ENCODE assay signal across 25 mouse cellular contexts in the genomic region with DNA sequence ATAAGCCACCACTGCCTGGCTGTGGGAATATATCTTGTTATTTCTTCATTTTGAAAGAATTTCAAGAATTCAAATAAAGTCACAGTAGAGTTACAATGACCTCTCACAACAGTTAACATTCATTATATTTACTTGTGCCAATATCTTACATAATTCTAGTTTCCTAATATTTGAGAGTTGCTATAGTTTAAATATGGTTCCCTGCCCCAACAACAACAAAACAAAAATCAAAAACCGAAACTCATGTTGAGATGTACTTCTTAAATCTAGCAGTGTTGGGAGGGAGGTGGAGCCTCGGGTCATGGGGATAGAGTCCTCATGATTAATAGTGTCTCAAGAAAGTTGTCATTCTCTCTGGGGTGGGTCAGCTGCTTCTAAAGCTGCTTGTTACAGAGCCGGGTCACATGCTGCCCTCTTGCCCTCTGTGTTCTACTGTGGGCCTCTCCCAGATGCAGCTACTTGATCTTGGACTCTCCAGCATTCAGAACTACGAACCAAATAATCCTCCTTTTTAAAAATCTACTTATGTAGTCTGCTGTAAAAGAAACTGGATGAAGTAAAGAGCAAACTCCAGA. TPM values are rescaled to one million over a fixed set of nuclear protein-coding genes. Genes with fewer than 3 reads are reported as not detected.
DNase-seq lines count a peak whose midpoint lies in the region; ATAC-seq and TF ChIP-seq lines count a peak whose summit lies in the region.
"Had no signal": no experiment of that assay in that cellular context is flagged by ENCODE, and none has a peak within 500 bp of the region (broad histone marks: within the 10 kb centered on the region; RNA-seq: fewer than 3 reads in every experiment).

No protein-coding gene starts in this region.

- H3K36me3 ChIP-seq in kidney, adult 2 months (ENCODE audit: control insufficient read depth, insufficient read depth, low read length) = no peaks in the 10 kb centered on the region
- no peaks in the 10 kb centered on the region for H3K36me3 ChIP-seq in kidney, embryonic 16.5 days (ENCODE audit: insufficient read depth, low read length)
- H3K36me3 ChIP-seq in intestine, embryonic 16.5 days (ENCODE audit: control insufficient read depth, insufficient read depth, low read length) = no peaks in the 10 kb centered on the region
- H3K36me3 ChIP-seq: embryonic facial prominence, embryonic 10.5 days; heart, embryonic 12.5 days; liver, embryonic 15.5 days; neural tube, embryonic 12.5 days had no signal

- ATAC-seq in kidney, embryonic 16.5 days (ENCODE audit: low FRiP score, low TSS enrichment) = no peak
- ATAC-seq in intestine, embryonic 16.5 days = peak; percentile 81
- ATAC-seq: forebrain, postnatal 0 days; hindbrain, postnatal 0 days; Patski had no signal

- no peak overlapping the region for H3K27ac ChIP-seq in kidney, adult 2 months (ENCODE audit: insufficient read depth, low read depth, low read length)
- H3K27ac ChIP-seq in kidney, embryonic 16.5 days (ENCODE audit: low read length) = no peak overlapping the region
- no peak overlapping the region for H3K27ac ChIP-seq in intestine, embryonic 16.5 days (ENCODE audit: low read length)
- H3K27ac ChIP-seq: embryonic facial prominence, embryonic 10.5 days; hindbrain, postnatal 0 days; liver, embryonic 15.5 days; neural tube, embryonic 12.5 days had no signal

- no peaks in the 10 kb centered on the region for H3K4me1 ChIP-seq in kidney, adult 2 months (ENCODE audit: control insufficient read depth, insufficient read depth, low read length)
- 0 out of 2 replicates have a peak, but pooled peaks cover 14% of the 10 kb centered on the region for H3K4me1 ChIP-seq in kidney, embryonic 16.5 days (ENCODE audit: insufficient read depth, low read length)
- H3K4me1 ChIP-seq in lung, adult 2 months (ENCODE audit: control insufficient read depth, insufficient read depth, low read length) = peaks cover 4% of the 10 kb centered on the region; the same call in 1 of the 2 replicates
- 0 out of 2 replicates have a peak, but pooled peaks cover 5% of the 10 kb centered on the region for H3K4me1 ChIP-seq in intestine, embryonic 16.5 days (ENCODE audit: control insufficient read depth, insufficient read depth, low read length)

- no peak overlapping the region for H3K4me2 ChIP-seq in kidney, embryonic 16.5 days (replicated peaks; ENCODE audit: low read depth, low read length)
- H3K4me2 ChIP-seq in intestine, embryonic 16.5 days (ENCODE audit: low read depth, low read length) = no peak overlapping the region
- H3K4me2 ChIP-seq: heart, embryonic 12.5 days; liver, embryonic 15.5 days; neural tube, embryonic 12.5 days had no signal

- H3K4me3 ChIP-seq in kidney, adult 2 months (ENCODE audit: insufficient read depth, low read depth, low read length) = no peak overlapping the region
- no peak overlapping the region for H3K4me3 ChIP-seq in kidney, embryonic 16.5 days (ENCODE audit: low read length)
- no peak overlapping the region for H3K4me3 ChIP-seq in lung, adult 2 months (replicated peaks; ENCODE audit: extremely low read depth, low read depth, low read length)
- H3K4me3 ChIP-seq in intestine, embryonic 16.5 days (ENCODE audit: low read length) = no peak overlapping the region
- H3K4me3 ChIP-seq: embryonic facial prominence, embryonic 10.5 days; heart, embryonic 12.5 days; left cerebral cortex, adult 2 months; liver, embryonic 15.5 days; neural tube, embryonic 12.5 days had no signal

- TF ChIP-seq POLR2A in kidney, adult 2 months (IDR thresholded peaks at IDR 0.05; ENCODE audit: low read depth, low read length) = no peak
- no peak for TF ChIP-seq POLR2A in lung, adult 2 months (IDR thresholded peaks at IDR 0.05; ENCODE audit: borderline replicate concordance, extremely low read depth, low read depth, low read length)

- 59% methylated on average over 4 of the region's 4 CpGs for WGBS in kidney, adult 2 months
- 57% methylated on average over 4 of the region's 4 CpGs for WGBS in kidney, embryonic 16.5 days
- 68% methylated on average over 4 of the region's 4 CpGs for WGBS in lung, adult 2 months
- WGBS in intestine, embryonic 16.5 days = 58% methylated on average over 4 of the region's 4 CpGs

- H3K9ac ChIP-seq in kidney, embryonic 16.5 days (replicated peaks; ENCODE audit: low read length) = no peak overlapping the region
- no peak overlapping the region for H3K9ac ChIP-seq in intestine, embryonic 16.5 days (ENCODE audit: low read depth, low read length)
- H3K9ac ChIP-seq: forebrain, postnatal 0 days; heart, embryonic 12.5 days; liver, embryonic 15.5 days; neural tube, embryonic 12.5 days had no signal

- H3K9me3 ChIP-seq in kidney, embryonic 16.5 days (ENCODE audit: low read length) = peaks cover 10% of the 10 kb centered on the region
- H3K9me3 ChIP-seq in intestine, embryonic 16.5 days (ENCODE audit: control insufficient read depth, low read length) = peaks cover 4% of the 10 kb centered on the region; the same call in 1 of the 2 replicates
- H3K9me3 ChIP-seq: neural tube, embryonic 12.5 days had no signal

- peak; percentile 43 for DNase-seq in kidney, adult 2 months
- DNase-seq in lung, adult 18-20 months = peak; percentile 37 to 41
- DNase-seq in lung, adult 2 months = no peak
- no peak for DNase-seq in cerebellum, adult 9-10 months
- DNase-seq in Muller cell, postnatal 12 days (ENCODE audit: inconsistent ontology term) = no peak
- DNase-seq: adrenal gland, adult 8-10 months; cerebellum, adult 8-10 months; forebrain, postnatal 0 days; gastrocnemius, postnatal 14 days; heart, adult 18-20 months; heart, postnatal 10 days; midbrain, embryonic 14.5 days; right cerebral cortex, postnatal 14 days; thymus, postnatal 25 days had no signal

- no peak for TF ChIP-seq CTCF in kidney, adult 2 months (conservative IDR thresholded peaks at IDR 0.05; ENCODE audit: insufficient read depth, insufficient read length, low read depth, low read length)
- TF ChIP-seq CTCF in lung, adult 2 months (IDR thresholded peaks at IDR 0.05; ENCODE audit: insufficient read depth, low read length) = no peak

- H3K27me3 ChIP-seq in kidney, adult 2 months (replicated peaks; ENCODE audit: control insufficient read depth, insufficient read depth, low read length) = no peaks in the 10 kb centered on the region
- H3K27me3 ChIP-seq in kidney, embryonic 16.5 days (ENCODE audit: insufficient read depth, low read length) = no peaks in the 10 kb centered on the region
- H3K27me3 ChIP-seq in intestine, embryonic 16.5 days (replicated peaks; ENCODE audit: control insufficient read depth, insufficient read depth, low read length) = no peaks in the 10 kb centered on the region
- H3K27me3 ChIP-seq: heart, embryonic 12.5 days; liver, embryonic 15.5 days; neural tube, embryonic 12.5 days; Patski had no signal

RNA-seq across cellular contexts. Expression of gene Kbtbd12, which starts 3.7 kb away (rescaled TPM):
- polyA plus RNA-seq in kidney, adult 2 months (2012; rRNA removed) = 0.44 TPM in 1 of 2 replicates, not detected in the other
- polyA plus RNA-seq in kidney, embryonic 16.5 days (2015; fragmentation: Nextera tagmentation; extraction: Ambion mirVana) = 0.84 TPM in 1 of 2 replicates, not detected in the other
- 0.16 and 1.8 TPM in 2 replicates for polyA plus RNA-seq in lung, adult 2 months (2012; rRNA removed)
- polyA plus RNA-seq in intestine, embryonic 16.5 days (2015; fragmentation: Nextera tagmentation; extraction: Ambion mirVana) = 0.21 and 0.32 TPM in 2 replicates
- polyA plus RNA-seq: hindbrain, embryonic 11.5 days; neural tube, embryonic 12.5 days; stomach, embryonic 14.5 days had no signal

Comparison
In these comparisons a context has a peak if more than half of its experiments do, and no peak if none do; other contexts are left out.
1. DNase-seq: peak in kidney, adult 2 months (single experiment) and lung, adult 18-20 months (2 of 2); none in lung, adult 2 months (single experiment), cerebellum, adult 9-10 months (single experiment) and Muller cell, postnatal 12 days (single experiment).